Mouse (Mus musculus) megakaryocyte, embryonic 14.5 days (primary cell): Measurements from ENCODE around the gene Morn1. TPM values are rescaled to one million over a fixed set of nuclear protein-coding genes. Genes with fewer than 3 reads are reported as not detected.
"Not testable (repeated sequence)": the region's sequence is repeated elsewhere in the genome, so short reads cannot be mapped to it uniquely, and the experiment has no call there.

Experiments
- H3K27me3 ChIP-seq: replicated peaks from 2 replicates; pipeline ENCODE3; 2012; ENCODE audit warnings: inconsistent platforms
- H3K36me3 ChIP-seq: replicated peaks from 2 replicates; pipeline ENCODE3; 2012; ENCODE audit warnings: low read length, inconsistent platforms, mixed read lengths
- H3K4me1 ChIP-seq: 2 replicates; pipeline ENCODE4 v1.6.1; 2012; ENCODE audit warnings: inconsistent platforms
- H3K4me3 ChIP-seq: replicated peaks from 2 replicates; pipeline ENCODE3; 2012; ENCODE audit warnings: moderate library complexity, mild to moderate bottlenecking, inconsistent platforms
- H3K9me3 ChIP-seq: 2 replicates; pipeline ENCODE4 v1.6.1; 2012; ENCODE audit warnings: inconsistent platforms
- FLI1 ChIP-seq: IDR thresholded peaks from 2 replicates; pipeline ENCODE4 v1.6.1; 2012; ENCODE audit warnings: low read length, inconsistent platforms, mixed read lengths
- GATA1 ChIP-seq: IDR thresholded peaks from 3 replicates; pipeline ENCODE4 v1.6.1; 2012; ENCODE audit warnings: mixed read lengths, low read length, inconsistent platforms, borderline replicate concordance
- polyA plus RNA-seq: library from polyadenylated mRNA; stranded (reverse); fragments of >175 nt; gene quantifications from 2 replicates; pipeline ENCODE4 v1.2.3, GENCODE M21; 2012; ENCODE audit warnings: low replicate concordance; ENCODE audit not compliant: insufficient read depth

Gene Morn1
- polyA plus RNA-seq, 1 experiment = 4.3 TPM

- Histone ChIP-seq H3K27me3 (no peaks in the 10 kb centered on the region), H3K36me3 (peaks cover 94% of the 10 kb centered on the region), H3K4me1 (peaks cover 18% of the 10 kb centered on the region), H3K9me3 (no peaks in the 10 kb centered on the region), H3K4me3 (no peak overlapping the region)
- TF ChIP-seq FLI1 (no peak), GATA1 (no peak)
Measured at GRCm38 (mm10) chr4:155075137-155075536, 11.2 kb upstream of the Morn1 start.

DNA sequence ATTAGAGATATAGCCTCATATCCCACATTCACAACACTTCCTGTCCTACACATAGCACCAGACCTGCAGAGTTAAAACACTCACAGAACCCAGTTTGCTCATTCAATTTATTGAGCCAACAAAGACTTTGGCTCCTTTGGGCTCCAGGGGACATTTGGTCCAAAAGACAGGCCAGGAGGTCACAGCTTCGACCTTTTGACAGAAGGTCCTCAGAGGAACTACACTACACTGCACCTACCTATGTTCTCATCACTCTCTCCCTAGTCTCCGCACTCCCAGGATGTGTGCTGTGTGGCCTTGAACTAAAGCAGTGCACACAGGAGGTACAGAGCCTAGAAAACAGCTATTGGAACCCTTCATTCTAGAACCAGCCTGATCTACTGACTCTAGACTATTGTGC, 10.6 kb upstream of the Morn1 start:
- peaks cover 19% of the 10 kb centered on the region for H3K4me1 ChIP-seq
- no peaks in the 10 kb centered on the region for H3K27me3 ChIP-seq
- H3K36me3 ChIP-seq = peaks cover 94% of the 10 kb centered on the region
- H3K4me3 ChIP-seq = no peak overlapping the region
- no peak for TF ChIP-seq FLI1
- no peak for TF ChIP-seq GATA1
- H3K9me3 ChIP-seq = no peaks in the 10 kb centered on the region

DNA sequence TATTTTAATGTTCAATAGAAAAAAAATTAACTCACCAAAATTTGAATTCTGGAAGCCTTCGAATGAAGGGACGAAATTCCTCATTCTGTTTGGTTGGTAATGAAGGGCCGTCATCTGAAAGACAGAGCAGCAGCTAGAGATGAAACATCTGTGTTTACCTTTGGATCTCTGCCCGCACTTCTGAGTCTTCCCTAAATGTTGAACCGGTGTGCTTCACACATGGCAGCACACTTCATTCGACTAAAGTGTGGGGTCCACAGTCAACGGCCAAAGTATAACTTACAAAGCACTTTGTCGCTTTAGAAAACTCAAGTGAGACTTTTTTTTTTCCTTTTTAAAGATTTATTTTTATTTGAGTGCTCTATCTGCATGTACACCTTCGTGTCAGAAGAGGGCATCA, 9.7 kb upstream of the Morn1 start:
- Histone ChIP-seq H3K36me3 (peaks cover 92% of the 10 kb centered on the region), H3K9me3 (no peaks in the 10 kb centered on the region), H3K4me3 (no peak overlapping the region), H3K4me1 (peaks cover 25% of the 10 kb centered on the region), H3K27me3 (no peaks in the 10 kb centered on the region)
- TF ChIP-seq FLI1 (no peak), GATA1 (no peak)

- Histone ChIP-seq H3K4me1 (peaks cover 45% of the 10 kb centered on the region), H3K36me3 (peaks cover 92% of the 10 kb centered on the region)
- H3K27me3 ChIP-seq, H3K4me3 ChIP-seq, H3K9me3 ChIP-seq: not testable (repeated sequence)
Measured at GRCm38 (mm10) chr4:155078808-155079207, 7.6 kb upstream of the Morn1 start.

GRCm38 (mm10) chr4:155079666-155080065, 6.7 kb upstream of the Morn1 start:
- Histone ChIP-seq H3K9me3 (no peaks in the 10 kb centered on the region), H3K27me3 (no peaks in the 10 kb centered on the region), H3K36me3 (peaks cover 88% of the 10 kb centered on the region), H3K4me3 (no peak overlapping the region), H3K4me1 (peaks cover 54% of the 10 kb centered on the region)
- TF ChIP-seq FLI1 = no peak
- TF ChIP-seq GATA1 = no peak

GRCm38 (mm10) chr4:155083553-155083952, 2.8 kb upstream of the Morn1 start:
- Histone ChIP-seq H3K9me3 (no peaks in the 10 kb centered on the region), H3K4me1 (peaks cover 67% of the 10 kb centered on the region), H3K36me3 (peaks cover 53% of the 10 kb centered on the region), H3K4me3 (peak overlapping the region; percentile 8), H3K27me3 (no peaks in the 10 kb centered on the region)
- TF ChIP-seq FLI1 (no peak), GATA1 (no peak)

GRCm38 (mm10) chr4:155084351-155084750, 2.0 kb upstream of the Morn1 start:
- TF ChIP-seq GATA1 = no peak
- TF ChIP-seq FLI1 = no peak
- Histone ChIP-seq H3K27me3 (no peaks in the 10 kb centered on the region), H3K4me1 (peaks cover 64% of the 10 kb centered on the region), H3K4me3 (peak overlapping the region; percentile 44), H3K36me3 (peaks cover 52% of the 10 kb centered on the region), H3K9me3 (no peaks in the 10 kb centered on the region)

- H3K27me3 ChIP-seq = no peaks in the 10 kb centered on the region
- TF ChIP-seq GATA1 (no peak), FLI1 (no peak)
- H3K4me3 ChIP-seq = peak overlapping the region; percentile 99
- peaks cover 58% of the 10 kb centered on the region for H3K4me1 ChIP-seq
- peaks cover 49% of the 10 kb centered on the region for H3K36me3 ChIP-seq
- no peaks in the 10 kb centered on the region for H3K9me3 ChIP-seq
Measured at GRCm38 (mm10) chr4:155085206-155086107, 920 bp upstream of the Morn1 start.

GRCm38 (mm10) chr4:155089241-155089640, 2.9 kb downstream of the Morn1 start:
- peak overlapping the region; percentile 21 for H3K4me3 ChIP-seq
- H3K9me3 ChIP-seq = no peaks in the 10 kb centered on the region
- peaks cover 35% of the 10 kb centered on the region for H3K36me3 ChIP-seq
- H3K27me3 ChIP-seq = no peaks in the 10 kb centered on the region
- TF ChIP-seq GATA1 = no peak
- no peak for TF ChIP-seq FLI1
- peaks cover 51% of the 10 kb centered on the region for H3K4me1 ChIP-seq

- no peak for TF ChIP-seq GATA1
- TF ChIP-seq FLI1 = no peak
- H3K4me1 ChIP-seq = peaks cover 51% of the 10 kb centered on the region
- H3K4me3 ChIP-seq = no peak overlapping the region
- peaks cover 30% of the 10 kb centered on the region for H3K36me3 ChIP-seq
- H3K27me3 ChIP-seq = no peaks in the 10 kb centered on the region
- H3K9me3 ChIP-seq = no peaks in the 10 kb centered on the region
Measured at GRCm38 (mm10) chr4:155090147-155090546, 3.8 kb downstream of the Morn1 start.
